Mouse (Mus musculus) 3134 (cell line): ENCODE measurements at regions not wholly inside any gene's neighbourhood (a gene's known extent, or its start where the extent isn't known, plus 50 kb on each side); places are given as distances from the start of the nearest gene placed in this dataset.
A peak's percentile ranks its signal among the peaks of the same experiment; 100 is the strongest.

Source experiments
- DNase-seq: peaks from one replicate; pipeline ENCODE4 v3.0.0-alpha.2; 2011; ENCODE audit warnings: low spot score; ENCODE audit not compliant: insufficient read length; ENCODE audit errors: extremely low read depth

DNA sequence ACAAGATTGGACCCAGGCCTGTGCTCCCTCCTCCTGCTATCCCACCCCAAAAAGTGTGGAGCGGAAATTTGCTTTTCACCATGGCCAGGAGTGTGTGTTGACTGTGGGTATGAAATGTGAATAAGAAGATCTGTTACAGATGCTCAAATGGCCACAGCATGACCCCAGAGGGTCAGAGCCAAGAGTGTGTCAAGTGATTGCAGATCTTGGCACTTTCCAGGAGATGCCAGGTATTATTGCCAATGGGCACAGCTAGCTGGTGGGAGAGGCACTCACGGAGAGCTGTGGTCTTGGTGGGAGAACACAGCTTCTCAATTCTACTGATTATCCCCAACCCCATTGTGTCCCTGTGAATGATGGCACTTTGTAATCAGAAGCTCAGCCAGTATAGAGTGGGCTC is 62.7 kb downstream of the Smim20 start:
- no peak for DNase-seq

DNA sequence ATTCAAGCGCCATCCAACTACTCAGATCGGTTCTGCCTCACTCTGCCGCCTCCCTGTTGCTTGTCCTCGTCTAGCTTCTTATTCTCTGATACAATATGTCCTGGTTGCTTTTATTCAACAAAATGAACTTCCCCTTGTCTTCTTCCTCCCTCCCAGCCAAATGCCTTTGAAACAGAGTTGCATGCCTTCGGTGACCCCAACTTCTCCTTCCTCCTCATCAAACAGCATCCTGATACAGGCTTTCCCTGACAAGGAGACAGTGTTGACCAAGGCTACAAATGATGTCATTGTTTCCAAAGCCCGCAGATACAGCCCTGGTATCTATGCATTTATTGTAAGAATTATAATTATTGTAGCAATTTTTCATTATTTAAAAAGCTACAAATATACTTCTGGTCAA is 69.8 kb downstream of the Smim20 start:
- no peak for DNase-seq

DNA sequence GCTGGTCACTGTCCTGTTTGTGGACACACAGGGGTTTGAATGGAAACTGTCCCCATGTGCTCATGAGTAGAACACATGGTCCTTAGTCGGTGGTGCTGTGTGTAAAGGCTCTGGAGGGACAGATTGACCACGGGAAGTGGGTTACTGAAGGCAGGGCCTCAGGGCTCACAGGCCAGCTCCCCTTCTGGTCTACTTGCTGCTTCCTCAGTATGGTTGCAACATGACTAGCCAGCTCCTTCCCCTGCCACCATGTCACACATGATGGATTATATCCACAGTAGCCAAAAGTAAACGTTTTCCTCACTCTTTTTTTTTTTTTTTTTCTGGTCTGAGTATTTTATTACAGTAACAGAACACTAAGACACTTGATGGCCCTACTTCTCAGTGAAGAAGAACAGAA is 70.9 kb downstream of the Smim20 start:
- DNase-seq, result no peak

DNA sequence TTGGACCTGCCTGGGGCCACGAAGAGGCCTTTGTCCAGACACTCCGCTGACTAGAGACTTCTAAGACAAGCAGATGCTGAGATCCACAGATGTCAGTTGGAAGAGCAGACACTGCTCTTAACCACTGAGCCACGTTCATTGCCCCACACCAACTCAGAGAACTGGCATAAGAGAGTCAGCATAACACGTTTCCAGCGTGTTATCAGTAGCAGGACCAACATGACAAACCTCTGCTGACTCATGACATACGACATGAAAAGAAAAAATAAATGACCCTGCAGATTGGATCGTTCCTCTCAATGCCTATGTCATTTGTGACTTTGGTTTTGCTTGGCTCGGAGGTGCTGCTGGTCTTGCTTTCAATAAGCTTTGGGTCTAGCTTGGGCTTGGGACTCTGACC is 78.3 kb downstream of the Smim20 start:
- no peak for DNase-seq

DNA sequence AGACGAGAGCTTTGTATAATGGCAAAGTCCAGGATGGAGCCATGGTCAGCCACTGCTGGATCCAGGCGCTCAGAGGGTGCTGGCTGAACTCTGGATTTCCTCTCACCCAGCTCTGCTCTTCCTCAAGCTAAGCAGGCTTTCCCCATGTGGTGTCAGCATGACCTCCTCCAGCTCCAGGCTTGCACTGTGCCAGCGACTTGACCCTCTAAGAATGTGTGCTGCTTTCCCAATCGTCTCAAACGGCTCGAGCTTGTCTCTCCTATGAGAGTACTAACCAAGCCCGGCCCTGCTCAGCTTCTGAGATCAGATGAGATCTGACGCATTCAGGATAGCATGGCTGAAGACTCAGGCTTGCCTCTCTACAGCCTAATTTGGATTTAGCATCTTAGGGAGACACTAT is 79.1 kb downstream of the Smim20 start:
- DNase-seq, result peak; percentile 39

DNA sequence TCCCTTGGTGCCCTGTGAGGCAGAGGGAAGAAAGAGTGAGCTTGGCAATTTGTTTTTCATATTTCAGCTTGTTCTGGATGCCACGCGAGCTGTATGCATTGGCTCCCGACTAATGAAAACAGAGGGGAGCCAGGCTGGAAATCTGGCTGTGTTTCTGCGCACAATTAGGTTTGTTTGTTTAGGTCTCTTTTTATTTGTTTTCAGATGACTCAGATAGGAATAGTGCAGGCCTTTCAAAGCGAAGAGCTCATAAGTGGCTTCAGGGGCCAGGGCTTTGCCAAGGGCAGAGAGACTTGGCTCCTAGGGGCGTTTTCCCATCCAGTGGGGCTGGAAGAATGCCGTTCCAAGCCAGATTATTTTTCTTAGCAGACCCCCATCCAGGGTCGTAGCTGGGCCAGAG is 79.9 kb downstream of the Smim20 start:
- DNase-seq, result peak; percentile 31

DNA sequence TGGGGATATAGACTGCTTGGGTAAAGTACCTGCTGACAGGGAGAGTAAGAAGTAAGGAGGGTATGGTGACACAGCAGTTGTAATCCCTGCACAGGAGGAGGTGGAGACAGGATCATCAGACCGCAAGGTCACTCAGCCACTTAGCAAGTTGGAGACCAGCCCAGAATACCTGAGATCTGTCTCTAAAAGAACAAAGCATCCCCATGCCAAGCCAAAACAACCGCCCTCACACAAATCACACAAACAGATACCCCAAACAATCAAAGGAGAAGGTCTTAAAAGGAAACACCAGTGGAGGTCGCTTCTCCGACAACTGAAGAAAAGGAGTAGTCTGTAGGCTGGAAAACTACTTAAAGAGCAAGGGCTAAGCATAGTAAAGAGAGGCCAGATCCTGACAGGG is 86.0 kb downstream of the Smim20 start:
- no peak for DNase-seq

DNA sequence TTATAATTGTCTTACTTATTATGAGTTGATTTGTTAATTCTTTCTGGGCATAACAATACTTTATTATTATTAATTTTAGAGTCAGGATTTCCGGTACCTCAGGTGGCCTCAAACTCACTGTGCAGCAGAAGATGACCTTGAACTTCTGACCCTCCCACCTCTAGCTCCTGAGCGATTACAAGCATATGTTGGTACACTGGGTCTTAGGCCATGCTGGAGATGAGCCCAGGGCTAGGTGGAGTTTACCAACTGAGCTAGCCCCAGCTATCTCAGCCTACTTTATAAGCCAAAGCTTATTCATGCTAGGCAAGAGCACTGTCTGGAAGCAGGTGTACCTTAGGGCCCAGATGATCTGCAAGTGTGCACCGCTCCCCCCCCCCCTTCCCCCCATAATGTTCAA is 87.4 kb downstream of the Smim20 start:
- DNase-seq, result no peak

DNA sequence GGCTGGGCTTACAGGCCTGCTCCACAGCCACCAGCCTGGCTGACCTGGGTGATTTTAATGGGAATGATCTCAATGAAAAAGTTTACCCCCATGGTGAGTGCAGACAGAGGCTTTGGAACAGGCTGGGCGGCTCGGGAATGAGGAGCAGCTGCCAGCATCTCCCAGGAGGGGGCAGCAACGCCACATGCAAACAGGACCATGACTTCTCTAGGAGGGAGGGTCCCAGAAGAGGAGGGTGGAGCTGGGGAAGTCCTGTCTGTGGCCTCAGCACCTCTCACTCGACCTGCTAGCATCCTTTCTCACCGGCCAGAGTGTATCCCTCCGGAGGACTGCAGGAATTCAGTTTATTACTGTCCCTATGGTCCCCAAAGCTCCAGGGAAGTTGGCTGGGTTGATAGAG is 88.2 kb downstream of the Smim20 start:
- peak; percentile 61 for DNase-seq

DNA sequence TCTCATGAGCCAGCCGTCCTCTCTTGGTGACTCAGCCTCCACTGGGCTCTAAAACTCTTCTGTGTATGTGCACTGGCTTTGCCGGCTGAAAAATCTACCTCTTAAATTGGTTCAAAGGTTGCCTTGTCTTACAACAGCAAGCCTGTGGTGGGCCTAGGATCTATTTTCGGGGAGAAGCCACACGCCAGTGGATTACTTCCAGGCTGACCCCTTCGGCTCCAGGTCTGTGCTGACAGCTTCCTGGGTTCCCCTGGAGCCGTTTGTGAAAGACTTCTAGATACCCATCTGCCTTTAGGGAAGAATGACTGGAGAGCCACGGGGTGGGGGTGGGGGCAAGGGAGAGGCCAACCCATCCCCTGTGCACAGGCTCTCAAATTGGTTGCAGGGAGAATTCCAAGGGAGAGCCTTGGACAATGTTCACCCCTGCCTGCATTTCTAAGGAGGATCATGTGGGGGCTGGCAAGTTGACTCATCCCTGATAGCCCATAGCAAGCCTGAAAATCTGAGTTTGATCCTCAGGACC is 90.3 kb downstream of the Smim20 start:
- peak; percentile 64 for DNase-seq

DNA sequence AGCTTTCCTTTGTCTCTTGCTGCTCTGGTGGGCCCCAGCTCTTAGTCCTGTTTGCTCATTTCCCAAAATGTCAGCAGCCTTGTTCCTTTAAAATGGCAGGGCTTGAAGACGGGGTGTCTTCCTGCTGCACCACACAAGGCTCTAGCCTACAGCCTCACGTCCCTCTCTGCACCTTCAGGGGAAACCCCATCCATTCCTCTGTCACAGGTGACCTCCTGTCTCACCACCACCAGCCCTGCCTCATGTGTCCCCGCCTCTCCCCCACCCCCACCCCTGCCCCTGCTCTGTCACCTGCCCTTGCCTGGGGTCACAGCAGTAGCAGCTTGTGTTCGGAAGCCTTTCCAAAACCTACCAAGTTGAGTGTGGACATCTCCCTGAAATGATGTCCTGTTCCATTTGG is 91.3 kb downstream of the Smim20 start:
- no peak for DNase-seq

DNA sequence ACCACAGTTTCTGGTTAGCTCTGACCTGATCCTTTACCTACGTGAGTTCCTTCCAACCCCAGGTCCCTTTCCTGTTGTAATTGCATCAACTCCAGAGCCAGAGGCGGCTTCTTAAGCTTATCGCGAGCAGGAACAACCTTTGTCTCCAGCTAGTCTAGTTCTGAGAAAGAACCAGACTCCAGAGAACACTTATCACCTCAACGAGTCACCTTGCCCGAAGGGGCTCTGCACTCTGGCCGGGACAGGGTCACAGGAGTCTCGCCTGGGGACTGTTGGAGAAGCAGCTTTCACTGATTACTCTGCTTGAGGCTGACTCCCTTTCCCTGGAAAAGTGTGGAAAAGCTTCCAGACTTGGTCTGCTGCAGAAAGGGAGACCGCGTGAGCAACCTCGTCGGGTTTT is 93.0 kb downstream of the Smim20 start:
- no peak for DNase-seq

DNA sequence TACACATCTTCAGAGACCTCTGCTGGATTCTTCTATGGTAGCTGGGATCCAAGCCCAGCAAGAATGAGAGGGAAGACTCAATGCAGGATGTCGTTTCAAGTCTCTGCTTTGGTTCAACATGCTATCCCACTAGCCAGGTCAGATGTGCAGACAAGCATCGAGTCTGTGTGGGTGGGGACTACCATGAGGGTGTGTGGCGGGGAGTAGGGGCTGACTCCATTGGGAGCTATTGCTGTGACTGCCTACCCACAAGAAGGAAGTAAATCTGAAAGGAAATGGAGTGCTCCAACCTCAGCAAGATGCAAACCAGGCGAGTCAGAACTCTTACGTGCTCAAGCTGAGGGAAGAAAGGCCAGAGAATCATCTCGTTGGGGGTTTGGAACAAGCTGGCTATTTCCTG is 94.4 kb downstream of the Smim20 start:
- no peak for DNase-seq

DNA sequence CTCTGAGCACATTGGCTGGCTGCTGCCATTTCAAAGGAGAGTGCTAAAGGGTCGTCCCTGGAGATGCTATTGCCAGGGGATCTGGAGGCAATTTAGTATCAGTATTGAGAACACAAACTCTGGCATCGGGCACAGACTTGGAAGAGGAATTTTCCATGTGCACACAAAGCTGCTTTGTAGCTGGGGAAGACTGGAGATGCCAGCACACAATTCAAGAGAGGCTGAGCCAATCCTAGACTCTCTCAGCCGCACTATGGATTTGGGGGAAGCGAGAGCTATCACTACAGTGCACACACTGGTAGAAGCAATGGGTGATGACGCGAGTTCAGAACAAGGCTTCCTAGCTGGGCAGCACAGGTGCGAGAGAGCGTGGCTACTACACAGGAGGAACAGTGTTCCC is 97.0 kb downstream of the Smim20 start:
- DNase-seq, result no peak

DNA sequence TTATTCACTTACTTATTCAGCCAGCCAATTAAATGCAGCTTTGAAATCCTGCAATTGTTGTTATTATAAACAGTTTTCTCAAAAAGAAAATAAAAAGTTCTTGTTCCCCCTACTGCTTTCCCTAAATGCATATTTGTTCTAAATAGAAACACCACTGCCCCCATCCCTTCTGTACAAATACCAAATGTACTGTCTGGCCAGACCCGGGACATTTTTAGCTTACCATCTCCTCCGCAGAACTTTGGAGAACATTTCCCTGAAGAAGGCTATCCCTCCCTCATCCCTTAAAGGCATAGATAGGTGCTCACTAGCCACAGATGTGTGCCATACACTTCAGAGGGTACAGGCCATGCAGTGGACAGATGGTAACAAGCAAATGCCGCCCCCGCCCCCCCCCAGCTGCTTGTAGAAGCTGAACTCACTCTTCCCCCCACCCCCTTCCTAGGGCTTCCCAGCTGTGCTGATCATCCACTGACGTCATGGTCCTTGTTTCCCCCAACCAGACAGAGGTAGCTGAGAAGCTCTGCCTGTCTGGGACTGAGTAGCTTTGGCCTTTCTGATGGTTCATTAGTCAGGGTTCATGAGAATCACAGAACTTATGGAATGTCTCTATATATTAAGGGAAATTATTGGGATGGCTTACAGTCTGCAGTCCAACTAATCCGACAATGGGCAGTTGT is 98.9 kb upstream of the Rbpj start:
- no peak for DNase-seq

DNA sequence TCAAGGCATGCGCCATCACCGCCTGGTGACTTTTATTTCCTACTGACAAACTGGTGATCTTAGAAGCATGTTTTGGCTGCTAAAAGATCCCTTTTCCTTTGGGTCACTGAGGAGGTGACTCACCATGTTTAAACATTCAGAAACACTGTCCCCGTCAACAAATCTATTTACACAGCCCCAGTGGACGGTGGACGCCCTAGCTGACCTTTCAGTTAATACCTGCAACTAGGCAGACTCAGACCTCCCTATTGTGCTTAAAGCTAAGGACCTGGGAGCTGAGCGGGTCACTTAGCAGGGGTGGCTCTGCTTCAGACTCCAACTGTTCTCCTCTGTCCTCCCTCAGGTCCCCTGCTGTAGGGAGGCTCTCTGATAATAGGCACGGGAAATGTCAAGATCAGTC is 95.7 kb upstream of the Rbpj start:
- no peak for DNase-seq

DNA sequence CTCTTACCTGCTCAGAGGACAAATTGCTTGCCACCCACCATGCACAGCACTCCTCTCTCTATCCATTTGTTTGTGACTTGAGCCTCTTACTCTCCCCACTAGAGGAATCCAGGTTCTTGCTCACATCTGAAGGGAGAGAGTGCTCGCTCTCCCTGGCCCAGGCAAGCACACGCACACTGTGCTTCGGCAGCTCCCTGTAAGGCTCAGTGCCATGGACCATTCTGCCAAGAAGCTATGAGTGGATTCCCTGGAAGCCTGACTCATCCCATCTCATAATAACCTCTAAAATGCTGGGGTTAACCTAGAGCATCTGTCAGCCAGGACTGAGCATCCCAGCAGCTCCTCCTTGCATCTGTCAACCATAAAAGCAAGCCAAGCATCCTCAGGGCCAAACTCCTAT is 94.3 kb upstream of the Rbpj start:
- DNase-seq, result peak; percentile 65

DNA sequence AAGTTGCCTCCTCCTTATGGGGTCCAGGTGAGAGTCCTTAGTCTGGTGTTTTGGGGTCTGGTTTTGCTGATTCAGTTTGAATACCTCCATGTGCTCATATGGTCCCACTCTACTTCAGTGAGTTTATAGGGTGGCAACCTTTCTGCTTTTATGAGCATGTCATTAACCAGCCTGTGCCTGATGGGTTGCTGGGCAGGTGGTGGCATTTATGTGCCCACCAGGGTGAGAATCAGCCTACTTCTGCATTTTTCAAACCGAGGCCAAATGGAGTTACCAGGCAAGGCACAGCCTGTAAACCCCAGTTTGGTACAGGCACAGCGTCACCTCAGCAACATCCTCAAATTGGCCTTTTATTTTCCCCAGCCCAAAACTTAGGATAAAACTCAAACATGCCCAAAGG is 92.6 kb upstream of the Rbpj start:
- no peak for DNase-seq

DNA sequence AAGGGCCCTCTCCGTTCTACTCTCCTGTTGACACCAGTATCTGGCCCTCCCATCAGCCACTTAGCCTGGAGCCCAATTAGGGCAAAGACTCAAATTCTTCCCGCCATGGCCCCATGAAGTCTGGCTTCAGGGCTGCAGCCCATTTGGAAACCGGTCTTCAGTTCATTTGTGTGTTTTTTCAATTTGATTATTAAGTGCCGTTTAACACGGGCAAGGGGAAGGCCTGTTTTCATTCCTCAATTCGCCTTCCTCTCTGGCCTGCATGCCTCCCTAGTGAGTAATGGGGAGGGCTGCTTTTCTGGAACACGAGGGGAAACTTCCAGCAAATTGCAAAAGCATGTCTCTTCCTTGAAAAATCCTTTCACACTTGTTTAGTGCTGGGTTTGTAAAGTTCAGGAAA is 89.1 kb upstream of the Rbpj start:
- DNase-seq, result no peak

DNA sequence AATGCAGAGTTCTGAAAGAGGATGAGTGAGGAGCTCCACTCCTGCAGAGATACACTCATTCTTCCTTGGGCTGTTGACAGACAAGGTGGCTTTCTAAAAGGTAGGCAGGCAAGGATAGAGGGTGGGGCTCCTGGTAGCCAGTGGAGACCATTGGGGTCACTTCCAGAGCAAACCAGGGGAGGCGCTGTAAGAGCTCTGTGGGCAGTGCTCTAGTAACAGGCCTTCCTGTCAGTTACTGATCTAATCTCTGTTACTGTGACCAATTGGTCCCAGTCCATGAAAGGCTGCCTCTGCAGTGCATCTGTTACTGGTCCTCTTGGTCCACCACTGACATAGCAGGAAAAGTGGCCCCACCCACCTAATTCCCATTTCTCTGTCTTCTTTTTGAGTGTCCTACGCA is 88.3 kb upstream of the Rbpj start:
- no peak for DNase-seq

DNA sequence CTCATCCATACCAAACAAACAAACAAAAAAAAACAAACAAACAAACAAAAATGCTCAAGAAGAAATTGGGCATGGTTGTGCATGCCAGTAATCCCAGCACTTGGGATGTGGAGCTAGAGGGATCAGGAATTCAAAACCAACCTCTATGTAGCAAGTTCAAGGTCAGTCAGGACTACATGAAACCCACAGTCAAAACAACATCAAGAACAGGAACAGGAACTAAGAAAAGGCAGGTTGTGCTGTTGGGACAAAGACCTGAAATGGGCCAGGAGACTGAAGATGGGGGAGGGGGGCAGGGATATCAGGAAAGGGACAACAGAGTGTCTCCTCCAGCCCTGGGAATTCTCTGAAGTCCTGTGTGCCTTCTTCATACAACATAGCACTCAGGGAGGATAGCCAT is 87.8 kb upstream of the Rbpj start:
- DNase-seq, result no peak

DNA sequence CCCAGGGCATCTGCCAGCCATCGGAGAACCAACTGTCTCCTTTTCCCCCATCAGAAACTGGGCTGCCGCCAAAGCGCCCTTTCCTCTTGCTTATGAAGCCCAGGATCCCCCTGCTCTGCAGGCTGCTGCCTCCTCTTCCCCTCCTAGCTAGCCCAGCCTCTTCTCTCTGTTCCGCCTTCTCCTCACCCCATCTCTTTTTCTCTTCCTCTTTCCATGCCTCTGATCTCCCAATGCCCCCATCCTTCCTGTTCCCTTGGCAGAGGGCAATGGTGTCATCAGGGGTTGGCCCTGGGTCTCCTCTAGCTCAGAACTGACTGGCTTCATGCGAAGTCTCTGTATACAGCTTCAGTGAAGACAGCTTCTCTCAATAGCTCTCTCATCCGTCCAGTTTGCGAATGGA is 87.4 kb upstream of the Rbpj start:
- no peak for DNase-seq

DNA sequence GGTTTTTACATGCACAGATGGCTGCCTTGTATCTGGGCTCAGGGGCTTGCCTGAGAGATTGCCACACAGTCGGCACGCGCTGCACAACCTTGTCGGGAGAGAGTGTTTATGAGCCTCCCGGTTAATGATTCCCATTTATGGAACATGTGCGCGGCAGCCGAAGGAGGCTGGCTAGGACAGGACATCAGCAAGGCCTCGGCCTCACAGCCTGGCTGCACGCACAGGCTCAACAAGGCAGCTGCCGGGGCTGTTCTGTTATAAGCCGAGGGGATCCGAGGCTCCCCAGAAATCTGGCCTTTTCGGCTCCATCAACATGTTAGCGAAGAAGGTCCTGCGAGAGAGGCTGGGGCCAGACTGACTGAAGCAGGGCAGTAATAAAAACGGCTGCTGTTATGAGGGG is 86.3 kb upstream of the Rbpj start:
- no peak for DNase-seq
